Mouse (Mus musculus): ENCODE results near the gene Map4k2.

Map4k2 gene

DNA sequence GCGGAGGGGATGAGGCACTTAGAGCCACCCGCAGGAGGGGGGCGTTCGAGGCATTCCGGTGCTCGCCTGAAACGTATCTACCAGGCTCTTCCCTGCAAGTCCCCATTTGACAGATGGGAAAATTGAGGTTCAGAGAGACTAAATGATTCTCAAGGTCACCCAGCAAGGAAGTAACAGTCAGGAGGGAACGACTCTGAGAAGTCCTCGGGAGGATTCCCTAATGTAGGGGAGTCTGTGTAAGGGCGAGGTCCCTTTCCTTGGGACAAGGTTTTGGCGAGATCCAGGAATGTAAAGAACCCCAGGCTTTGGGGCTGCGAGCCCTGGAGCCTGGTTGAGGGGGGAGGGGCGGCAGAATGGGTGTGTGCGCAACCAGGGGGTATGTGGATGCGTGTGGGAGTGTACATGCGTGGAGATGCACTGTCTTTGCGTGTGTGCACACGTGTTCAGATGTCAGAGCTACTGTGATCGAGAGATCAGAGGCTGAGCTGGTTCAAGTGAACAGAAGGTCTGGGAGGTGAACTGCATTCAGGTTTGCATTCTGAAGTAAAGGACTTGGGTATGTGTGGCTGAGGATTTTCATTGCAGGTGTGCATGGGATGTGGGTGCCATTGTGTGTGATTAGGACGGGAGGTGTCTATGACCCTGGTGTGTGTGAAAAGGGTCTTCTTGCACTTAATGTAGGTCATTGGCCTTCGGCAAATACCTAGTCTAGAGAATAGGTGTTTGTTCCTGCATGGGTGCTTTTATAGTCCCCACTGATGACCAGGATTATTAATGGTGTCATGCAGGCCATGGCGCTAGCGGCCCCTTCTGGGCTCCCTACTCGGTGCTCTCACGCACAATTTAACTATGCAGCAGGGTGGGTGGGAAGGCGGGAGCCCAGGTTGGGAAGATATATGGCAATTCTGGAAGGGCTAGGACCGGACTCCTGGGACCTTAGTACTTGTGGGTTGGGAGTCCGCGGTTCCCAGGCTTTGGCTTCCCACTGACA is 59.5 kb downstream of the Map4k2 start:
- DNase-seq (ENCODE audit: low spot score in 2 of 2): no peak

DNA sequence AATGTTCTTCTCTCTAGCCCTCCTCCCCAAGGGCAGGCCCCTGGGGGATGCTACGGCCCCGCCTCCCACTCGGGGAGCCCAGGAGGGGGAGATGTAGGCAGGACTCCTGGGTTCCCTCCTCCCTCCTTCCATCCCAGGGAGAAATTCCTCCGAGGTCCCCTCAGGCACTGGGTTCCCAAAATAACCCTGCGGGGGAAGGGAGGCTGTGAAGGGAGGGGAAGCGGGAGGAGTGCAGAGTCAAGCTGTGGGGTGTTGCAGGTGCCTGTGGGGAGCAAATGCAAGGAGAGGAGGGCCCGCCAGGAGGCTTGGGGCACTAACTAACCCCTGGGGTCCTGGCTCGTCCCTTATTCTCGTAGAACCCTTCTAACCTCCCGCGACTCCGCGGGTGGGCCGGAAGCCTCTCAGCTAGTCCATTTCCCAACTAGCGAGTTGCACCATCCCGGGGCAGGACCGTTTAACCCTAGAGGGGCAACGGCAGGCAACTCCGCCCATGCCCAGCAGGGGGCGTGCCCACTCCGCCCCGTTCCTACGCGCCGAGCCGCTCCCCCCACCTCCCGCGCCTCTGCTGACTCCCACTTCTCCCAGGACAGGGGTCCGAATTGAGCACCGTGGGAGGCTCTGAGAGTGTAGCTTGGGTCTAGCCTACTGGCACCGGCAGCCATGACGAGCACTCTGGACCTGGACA is 60.3 kb downstream of the Map4k2 start:
- peak; percentile 62 to 73 for DNase-seq (ENCODE audit: low spot score in 2 of 2)

- DNase-seq (ENCODE audit: low spot score in 2 of 2): no peak
Measured at GRCm38 (mm10) chr19:6401951-6402350, 61.0 kb downstream of the Map4k2 start.

- no peak for DNase-seq (ENCODE audit: low spot score in 2 of 2)
Measured at GRCm38 (mm10) chr19:6403869-6404268, 62.9 kb downstream of the Map4k2 start.
